Mouse (Mus musculus): ENCODE measurements around the gene Stx8. TPM values are rescaled to one million over a fixed set of nuclear protein-coding genes. Genes with fewer than 3 reads are reported as not detected.

Gene Stx8
- total RNA-seq, 2 experiments from 2014 or later, result 29.0 to 36.6 TPM

- DNase-seq (ENCODE audit: low spot score in 2 of 2), result no peak
Measured at GRCm38 (mm10) chr11:68196566-68196965, 230.6 kb downstream of the Stx8 start.

DNA sequence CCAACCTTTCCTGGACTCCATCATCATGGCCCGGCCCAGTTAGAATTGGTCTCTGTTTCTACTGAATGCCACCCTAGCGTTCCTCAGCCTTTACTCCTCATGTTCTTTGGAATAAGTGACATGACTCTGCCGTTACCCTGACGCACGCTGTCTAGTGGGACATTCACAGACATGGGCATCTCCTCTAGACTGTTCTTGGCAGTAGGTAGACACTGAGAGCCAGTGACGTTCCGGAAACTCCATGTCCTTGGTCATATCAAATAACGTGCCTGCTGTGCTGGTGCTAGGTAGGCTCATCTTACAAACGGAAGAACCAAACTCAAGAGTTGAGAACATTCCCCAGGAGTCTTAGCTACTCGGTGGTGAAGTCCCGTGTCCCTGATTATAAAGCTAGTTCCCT lies 231.5 kb downstream of the Stx8 start:
- no peak for DNase-seq (ENCODE audit: low spot score in 2 of 2)

GRCm38 (mm10) chr11:68198696-68199095 lies 232.7 kb downstream of the Stx8 start:
- DNase-seq (ENCODE audit: low spot score in 2 of 2), result no peak

DNA sequence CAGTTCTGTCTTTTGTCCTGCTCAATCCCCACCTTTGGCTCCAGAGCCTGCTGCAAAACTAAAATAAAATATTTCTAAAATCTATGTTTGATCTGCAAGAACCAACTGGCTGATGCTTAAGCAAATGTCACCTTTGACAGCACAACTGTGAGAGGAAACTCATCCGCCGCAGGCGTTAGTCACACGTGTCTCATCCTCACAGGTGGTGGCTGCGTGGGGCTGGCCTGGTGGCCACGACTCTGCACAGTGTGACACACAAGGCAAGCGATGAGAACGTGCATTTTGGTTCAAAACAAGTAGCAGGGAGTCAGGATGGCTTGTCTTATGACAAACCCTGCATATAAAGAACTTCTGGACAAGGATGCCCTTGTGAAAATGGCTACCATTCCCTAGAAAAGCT lies 233.1 kb downstream of the Stx8 start:
- DNase-seq (ENCODE audit: low spot score in 2 of 2), result no peak

DNA sequence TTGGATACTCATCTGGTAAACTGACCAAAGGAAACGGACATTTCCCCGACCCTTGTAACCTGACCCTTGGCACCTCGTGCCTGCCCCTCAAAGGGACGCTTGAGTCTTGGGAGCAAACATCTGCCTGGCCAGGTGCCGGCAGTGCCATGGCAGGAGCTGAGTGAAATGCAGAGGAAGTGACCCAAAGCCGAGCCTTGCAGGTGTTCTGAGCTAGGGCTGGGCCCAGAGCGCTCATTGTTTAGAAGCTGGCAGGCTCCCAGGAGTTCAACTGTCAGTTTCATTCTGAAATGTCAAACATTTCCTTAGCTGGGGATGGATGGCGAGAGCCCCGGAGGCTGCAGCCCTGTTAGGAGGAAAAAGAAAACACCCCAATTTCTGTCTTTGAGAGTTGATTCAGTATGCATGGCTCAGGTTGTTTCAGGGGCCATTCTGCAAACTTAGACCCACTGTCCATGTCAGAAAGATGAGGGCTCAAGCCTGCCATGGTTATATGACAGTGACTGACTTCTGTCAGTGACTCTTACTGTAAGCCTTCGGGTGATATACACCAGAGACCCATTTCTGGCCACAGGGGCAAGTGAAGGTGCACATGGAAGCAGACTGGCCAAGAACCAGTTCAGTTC lies 233.9 kb downstream of the Stx8 start:
- DNase-seq (ENCODE audit: low spot score in 2 of 2), result no peak

DNA sequence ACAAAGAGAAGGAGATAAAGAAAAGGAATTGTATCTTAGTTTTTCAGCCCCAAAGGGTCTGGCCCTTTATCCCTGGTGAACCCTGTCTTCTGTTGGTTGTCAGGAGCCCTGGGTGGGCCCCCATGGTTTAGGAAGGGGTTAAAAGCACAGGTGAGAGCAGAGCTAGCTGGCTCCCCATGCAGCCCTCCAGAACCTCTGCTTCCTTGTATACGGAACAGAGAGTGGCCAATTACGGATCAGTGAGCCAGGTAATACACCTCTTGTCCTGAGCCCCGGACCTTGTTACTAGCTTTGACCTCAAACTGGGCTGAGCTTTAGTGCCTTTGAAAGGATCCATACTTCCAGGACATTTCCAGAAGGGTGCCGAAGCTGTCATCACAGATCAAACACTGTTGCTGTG lies 234.5 kb downstream of the Stx8 start:
- DNase-seq (ENCODE audit: low spot score in 2 of 2), result no peak

DNA sequence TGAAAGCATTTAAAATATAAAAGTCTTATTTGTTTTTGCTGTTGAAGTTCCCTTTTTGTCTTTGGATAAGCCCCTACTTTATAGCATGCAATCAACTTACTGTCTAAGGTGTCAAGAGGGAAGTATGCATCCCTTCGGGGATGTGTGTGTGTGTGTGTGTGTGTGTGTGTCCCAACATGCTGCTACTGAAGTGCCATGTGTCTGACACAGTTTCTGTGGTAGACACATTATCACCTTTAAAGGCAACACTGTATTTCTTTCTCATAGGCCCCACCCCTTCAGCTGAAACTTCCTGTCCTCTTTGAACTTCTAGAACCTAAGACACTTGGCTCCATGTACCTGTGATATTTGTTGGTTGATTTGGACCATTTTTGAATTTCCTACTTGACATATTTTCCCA lies 235.1 kb downstream of the Stx8 start:
- DNase-seq (ENCODE audit: low spot score in 2 of 2), result no peak

GRCm38 (mm10) chr11:68201811-68202459 lies 235.9 kb downstream of the Stx8 start:
- DNase-seq (ENCODE audit: low spot score in 2 of 2), result no peak

GRCm38 (mm10) chr11:68202561-68202960 lies 236.6 kb downstream of the Stx8 start:
- no peak for DNase-seq (ENCODE audit: low spot score in 2 of 2)

DNA sequence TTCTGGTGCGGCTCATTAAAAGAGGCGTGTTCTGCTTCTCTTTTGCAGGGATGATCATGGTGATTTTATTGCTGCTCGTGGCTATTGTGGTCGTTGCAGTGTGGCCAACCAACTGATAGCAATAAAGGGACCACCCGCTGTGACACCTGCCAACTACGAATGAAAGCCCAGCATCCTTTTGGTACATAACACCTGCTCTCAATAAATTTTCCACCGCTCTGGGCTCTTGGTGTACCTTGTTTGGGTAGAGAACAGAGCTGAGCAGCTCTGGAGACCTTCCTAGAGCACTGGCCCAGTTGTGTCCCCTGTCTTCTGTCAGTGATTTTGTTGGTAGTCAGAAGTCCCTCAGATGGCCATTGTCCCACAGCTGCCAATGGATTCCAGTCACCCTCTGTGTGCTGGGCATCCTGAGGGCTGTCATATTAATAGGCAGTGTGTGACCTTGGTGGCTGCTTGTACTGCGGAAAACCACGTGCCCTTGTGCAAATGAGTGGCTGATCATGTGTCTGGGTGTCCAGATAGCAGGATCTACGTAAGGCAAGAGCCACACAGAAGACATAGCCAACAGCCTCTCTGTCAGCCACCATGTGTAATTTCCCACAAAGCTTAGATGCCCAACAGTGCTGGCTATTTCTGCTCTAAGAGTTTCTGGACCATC lies 237.8 kb downstream of the Stx8 start:
- no peak for DNase-seq (ENCODE audit: low spot score in 2 of 2)

GRCm38 (mm10) chr11:68204407-68204806 lies 238.4 kb downstream of the Stx8 start:
- no peak for DNase-seq (ENCODE audit: low spot score in 2 of 2)

DNA sequence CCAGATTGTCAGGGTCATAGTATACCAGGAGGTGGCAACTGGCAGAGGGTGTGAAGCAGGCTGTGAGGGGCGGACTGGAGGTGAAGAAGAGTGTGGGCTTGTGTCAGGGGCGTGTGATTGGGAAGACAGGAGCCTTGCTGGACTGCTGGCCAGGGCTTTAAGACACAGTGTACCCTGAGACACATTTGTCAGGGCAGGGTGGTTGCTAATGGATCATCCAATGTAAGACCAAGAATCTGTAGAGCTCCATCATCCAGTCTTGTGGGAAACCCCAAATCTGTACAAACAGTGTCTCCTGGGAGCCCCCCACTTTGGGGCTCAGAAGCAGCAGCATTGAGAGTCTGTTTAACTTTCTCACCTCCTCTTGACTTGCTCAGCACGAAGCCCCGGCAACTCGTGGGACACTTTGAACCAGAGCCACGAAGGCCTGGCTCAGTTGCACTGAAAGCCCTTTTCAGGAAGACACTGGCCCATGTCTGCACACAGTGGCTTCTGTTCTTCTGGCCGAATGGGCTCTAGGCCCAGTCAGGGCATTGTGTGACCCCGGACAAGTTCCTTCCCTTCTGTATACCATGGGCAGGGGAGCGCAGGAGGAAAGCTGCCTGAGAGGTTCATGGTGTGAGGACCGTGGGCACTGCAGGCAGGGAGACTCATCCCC lies 239.7 kb downstream of the Stx8 start:
- peak in 1 of 2 experiments; percentile 55 for DNase-seq (ENCODE audit: low spot score in 2 of 2)

- no peak for DNase-seq (ENCODE audit: low spot score in 2 of 2)
Measured at GRCm38 (mm10) chr11:68208023-68208422, 242.0 kb downstream of the Stx8 start.

- DNase-seq (ENCODE audit: low spot score in 2 of 2), result no peak
Measured at GRCm38 (mm10) chr11:68208582-68208981, 242.6 kb downstream of the Stx8 start.

DNA sequence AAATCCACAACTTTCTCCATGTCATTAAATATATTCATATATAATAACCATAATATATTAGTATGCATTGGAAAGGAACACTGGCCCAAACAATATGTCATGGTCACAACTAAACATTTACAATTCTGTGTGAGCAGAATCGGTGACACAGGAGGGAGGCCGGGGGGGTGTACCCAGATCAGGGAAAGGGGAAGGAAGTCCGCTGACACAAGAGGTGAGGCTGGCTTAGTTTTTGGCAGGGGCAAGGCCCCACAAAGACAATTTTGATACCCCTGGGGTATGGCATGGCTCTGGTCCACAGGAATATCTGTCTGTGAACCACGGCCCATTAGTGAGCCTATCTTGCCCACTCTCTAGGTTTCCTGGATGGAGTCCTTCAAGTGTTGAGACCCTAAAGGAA lies 243.5 kb downstream of the Stx8 start:
- DNase-seq (ENCODE audit: low spot score in 2 of 2), result no peak

- no peak for DNase-seq (ENCODE audit: low spot score in 2 of 2)
Measured at GRCm38 (mm10) chr11:68210714-68211113, 244.7 kb downstream of the Stx8 start.

DNA sequence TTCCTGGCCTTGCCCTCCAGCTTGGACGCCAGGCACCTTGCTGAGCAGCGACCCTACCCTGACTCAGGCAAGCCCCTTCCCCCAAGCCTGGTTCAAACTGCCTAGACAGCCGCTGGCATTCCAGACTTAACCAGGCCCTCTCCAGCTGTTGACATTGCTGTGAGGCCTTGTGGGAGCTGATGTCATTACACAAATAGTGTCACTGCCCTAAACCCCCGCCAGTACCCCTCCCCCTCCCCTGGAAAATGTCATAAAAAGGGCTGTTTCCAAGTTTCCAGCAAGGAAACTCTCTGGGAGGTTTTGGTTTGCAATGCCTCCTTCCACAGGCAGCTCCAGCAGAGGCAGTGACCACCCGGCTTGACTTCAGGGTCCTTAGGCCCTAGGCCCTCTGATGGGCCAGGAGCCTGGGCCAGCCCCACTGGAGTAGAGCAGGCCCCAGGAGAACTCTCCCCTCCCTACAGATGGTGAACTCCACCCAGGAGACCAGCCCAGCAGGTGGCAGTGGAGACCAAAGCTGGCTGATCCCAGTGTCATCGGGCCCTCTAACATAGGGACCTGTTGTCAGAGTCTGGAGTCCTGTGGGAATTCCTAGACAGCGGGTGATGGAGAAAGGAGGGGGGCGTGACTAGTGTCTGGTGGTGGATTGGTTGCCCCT lies 246.1 kb downstream of the Stx8 start:
- peak in 1 of 2 experiments; percentile 36 for DNase-seq (ENCODE audit: low spot score in 2 of 2)

DNA sequence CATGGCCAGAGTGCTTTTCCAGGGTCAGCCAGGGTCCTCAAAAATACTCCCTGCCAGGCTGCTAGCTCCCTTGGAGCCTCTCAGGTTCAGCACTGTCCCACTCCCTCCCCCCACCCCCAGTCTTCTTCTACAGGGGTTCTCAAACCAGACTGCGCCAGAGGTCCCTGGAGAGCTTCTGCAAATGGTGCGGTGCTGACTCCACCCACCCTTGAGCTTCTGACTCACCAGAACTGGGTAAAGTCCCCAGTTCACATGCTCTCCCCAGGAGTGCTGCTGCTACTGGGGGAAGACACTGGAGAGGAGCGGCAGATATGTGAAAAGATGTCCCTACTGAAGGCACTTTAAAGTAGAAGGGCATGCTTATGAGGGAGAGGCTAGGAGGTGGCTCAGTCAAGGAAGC lies 247.9 kb downstream of the Stx8 start:
- DNase-seq (ENCODE audit: low spot score in 2 of 2), result no peak

GRCm38 (mm10) chr11:68214496-68215205 lies 248.7 kb downstream of the Stx8 start:
- no peak for DNase-seq (ENCODE audit: low spot score in 2 of 2)

DNA sequence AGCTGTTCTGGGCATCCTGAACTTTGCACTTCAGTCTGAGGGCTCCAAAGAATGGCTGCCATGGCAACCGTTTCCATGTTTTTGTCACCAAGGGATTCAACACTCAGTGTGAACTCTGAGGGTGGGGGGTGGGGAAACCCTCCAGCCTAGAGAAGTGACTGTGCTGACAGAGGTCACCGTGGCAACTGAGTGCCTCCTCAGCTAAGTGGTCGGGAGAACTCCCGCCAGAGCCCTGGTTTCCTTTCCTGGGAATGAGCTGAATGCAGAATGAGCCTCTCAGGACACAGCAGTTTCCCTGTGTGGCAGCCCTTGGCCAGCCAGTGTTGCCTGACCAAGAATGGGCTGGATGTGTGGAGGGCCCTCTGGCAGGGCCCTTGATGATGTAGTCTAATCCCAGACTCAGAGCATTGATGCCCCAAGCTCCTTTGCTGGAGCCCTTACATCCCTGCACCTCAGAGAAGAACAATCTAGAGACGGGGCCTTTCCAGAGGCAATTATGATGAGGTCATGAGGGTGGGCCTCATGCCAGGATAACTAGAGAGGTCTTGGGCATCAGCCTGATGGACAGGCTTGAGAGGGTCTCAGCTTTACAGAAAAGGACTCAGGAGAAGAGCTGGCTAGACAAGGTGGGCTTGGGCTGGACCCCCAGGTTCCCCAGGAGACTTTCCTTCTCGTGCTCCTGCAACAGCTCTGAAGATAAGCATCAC lies 249.4 kb downstream of the Stx8 start:
- DNase-seq (ENCODE audit: low spot score in 2 of 2), result peak in 1 of 2 experiments; percentile 42
